Mouse (Mus musculus) v-Abl transformed pro-B cells (cell line): ENCODE measurements around the gene Prkcg.

Source experiments
- in situ Hi-C, 2 experiments: fragments of 400-800 bp; cut with MboI; formaldehyde crosslinking; loops; one replicate each; pipeline ENCODE4 v1.15.1; 2025; ENCODE audit not compliant: unreplicated experiment in 2 of 2

Prkcg gene

DNA sequence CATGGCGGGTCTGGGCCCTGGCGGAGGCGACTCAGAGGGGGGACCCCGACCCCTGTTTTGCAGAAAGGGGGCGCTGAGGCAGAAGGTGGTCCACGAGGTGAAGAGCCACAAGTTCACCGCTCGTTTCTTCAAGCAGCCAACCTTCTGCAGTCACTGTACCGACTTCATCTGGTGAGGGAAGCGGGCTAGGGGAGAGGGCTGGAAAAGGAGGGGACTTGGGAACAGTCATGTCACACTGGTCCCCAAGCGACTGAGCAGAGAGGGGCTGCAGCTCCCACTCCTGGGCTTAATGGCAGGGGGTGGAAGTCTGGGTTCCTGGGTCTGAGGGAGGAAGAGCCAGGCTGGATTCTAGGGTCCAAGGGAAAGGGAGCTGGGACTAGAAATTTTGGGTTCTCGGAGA is 14.8 kb downstream of the Prkcg start:
- in situ Hi-C loops: loop anchor here (5.0 kb wide), 4 partner anchors 36 to 76 kb away; no protein-coding TSS in a partner anchor

DNA sequence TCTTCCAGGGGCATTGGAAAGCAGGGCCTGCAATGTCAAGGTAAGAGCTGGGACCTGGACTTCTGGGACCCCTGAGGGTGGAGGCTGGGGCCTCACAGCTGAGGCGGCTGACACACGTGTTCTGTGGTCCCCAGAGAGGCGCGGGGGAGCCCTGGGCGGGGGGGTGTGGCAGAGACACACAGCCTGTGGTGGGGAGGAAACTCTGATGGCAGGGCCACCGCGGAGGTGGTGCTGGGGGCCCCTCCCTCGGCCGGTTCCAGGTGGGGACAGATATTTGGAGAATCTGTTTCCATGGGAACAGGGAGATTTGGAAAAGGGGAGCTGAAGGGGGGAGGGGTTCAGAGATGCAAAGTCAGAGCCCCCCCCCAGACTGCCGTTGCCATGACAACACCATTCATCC is 15.3 kb downstream of the Prkcg start:
- in situ Hi-C loops: loop anchor here (5.0 kb wide), 4 partner anchors 37 to 77 kb away; no protein-coding TSS in a partner anchor

GRCm38 (mm10) chr7:3306400-3306799 is 17.4 kb downstream of the Prkcg start:
- in situ Hi-C loops: no loop called here

DNA sequence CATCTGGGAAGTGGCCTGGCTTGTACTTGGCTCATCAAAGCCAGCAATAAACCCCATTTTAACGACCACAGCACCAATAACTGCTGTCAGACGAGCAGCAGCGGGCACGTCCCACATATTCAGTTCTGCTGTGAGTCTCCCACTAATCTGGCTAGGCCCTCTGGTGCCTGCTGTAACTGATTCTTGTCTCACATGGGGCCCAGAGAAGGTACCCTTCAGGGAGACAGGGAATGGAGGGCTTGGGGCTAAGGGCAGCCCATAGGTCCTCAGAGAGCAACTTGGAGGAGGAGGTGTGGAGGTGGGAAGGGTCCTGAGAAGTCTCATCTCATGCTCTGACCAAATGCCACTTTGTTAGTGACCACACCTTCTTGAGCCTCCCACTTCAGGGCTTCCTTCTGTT is 19.7 kb downstream of the Prkcg start:
- in situ Hi-C loops: no loop called here

DNA sequence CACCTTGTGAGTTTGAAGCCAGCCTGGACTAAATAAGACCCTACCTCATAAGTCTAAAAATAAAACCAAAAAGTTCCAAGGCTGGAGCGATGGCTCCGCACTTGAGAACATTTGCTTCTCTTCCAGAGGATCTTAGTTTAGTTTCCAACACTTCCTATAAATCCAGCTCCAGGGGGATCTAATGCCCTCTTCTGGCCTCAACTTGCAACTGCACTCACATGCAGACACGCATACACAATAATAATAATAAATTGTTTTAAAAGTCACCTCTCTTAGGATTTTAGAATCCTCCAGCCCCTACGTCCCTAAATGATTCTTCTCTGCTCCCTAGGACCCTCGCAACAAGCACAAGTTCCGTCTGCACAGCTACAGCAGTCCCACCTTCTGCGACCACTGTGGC is 21.3 kb downstream of the Prkcg start:
- in situ Hi-C loops: no loop called here

- in situ Hi-C loops: no loop called here
Observed at GRCm38 (mm10) chr7:3313571-3313970, 24.6 kb downstream of the Prkcg start.

- in situ Hi-C loops: no loop called here
Observed at GRCm38 (mm10) chr7:3314121-3314520, 25.1 kb downstream of the Prkcg start.

DNA sequence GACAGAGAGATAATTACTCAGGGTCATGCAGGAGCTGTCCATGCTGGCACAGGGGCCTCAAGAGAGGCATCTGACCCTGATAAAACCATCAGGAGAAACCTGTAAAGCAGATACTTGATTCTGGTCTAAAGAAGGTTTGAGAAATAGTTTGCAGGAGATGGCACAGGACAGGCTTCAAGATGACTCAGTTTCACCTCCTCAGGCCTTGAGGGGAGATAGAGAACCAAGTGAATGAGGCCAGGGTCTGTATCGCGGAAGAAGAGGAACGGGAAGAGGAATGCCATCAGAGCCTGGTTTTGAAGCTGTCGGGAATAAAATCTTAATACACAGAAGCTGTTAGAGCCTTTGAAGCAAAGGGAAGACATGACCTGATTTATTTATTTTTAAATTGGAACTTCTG is 28.7 kb downstream of the Prkcg start:
- in situ Hi-C loops: no loop called here

GRCm38 (mm10) chr7:3320856-3321255 is 31.9 kb downstream of the Prkcg start:
- in situ Hi-C loops: no loop called here

GRCm38 (mm10) chr7:3323826-3324225 is 34.8 kb downstream of the Prkcg start:
- in situ Hi-C loops: no loop called here

DNA sequence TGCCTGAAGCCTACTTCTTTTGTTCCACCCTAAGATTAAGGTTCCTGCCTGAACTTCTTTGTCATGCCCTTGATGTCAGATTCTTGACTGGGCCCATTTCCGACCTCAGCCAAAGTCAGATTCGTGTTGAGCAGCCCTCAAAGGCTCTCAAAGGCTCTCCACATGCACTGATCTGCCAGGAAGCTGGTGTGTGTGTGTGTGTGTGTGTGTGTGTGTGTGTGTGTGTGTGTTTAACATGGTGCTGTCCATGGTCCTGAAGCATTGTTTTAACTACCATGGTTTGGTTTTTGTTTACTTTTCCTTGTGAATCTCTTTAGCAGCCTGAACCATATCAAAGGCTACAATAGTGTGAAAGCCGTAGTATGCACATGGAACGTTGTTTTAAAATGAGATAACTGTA is 39.0 kb downstream of the Prkcg start:
- in situ Hi-C loops: no loop called here

GRCm38 (mm10) chr7:3329776-3330546 is 41.0 kb downstream of the Prkcg start:
- in situ Hi-C loops: no loop called here

GRCm38 (mm10) chr7:3331171-3331570 is 42.2 kb downstream of the Prkcg start:
- in situ Hi-C loops: no loop called here

GRCm38 (mm10) chr7:3331581-3332223 is 42.7 kb downstream of the Prkcg start:
- in situ Hi-C loops: no loop called here

- in situ Hi-C loops: no loop called here
Observed at GRCm38 (mm10) chr7:3332224-3332615, 43.2 kb downstream of the Prkcg start.

GRCm38 (mm10) chr7:3332619-3333521 is 43.9 kb downstream of the Prkcg start, which contains the start of gene Cacng7:
Gene Cacng7, plus strand, starts transcription at chr7:3332955.
- in situ Hi-C loops: no loop called here

GRCm38 (mm10) chr7:3333542-3333941 is 44.6 kb downstream of the Prkcg start:
- in situ Hi-C loops: no loop called here

DNA sequence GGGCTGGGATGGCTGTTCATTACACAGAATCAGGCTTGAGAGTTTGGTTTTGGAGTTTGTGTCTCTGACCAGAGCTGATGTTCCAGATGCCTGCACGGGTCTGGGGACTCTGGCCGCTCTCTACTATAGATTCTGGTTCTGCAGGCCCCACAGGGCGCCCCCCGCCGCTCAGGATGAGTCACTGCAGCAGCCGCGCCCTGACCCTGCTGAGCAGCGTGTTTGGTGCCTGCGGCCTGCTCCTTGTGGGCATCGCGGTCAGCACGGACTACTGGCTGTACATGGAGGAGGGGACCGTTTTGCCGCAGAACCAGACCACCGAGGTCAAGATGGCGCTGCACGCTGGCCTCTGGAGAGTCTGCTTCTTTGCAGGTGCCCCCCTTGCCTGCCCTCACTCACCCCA is 47.4 kb downstream of the Prkcg start:
- in situ Hi-C loops: no loop called here

GRCm38 (mm10) chr7:3338286-3338935 is 49.4 kb downstream of the Prkcg start:
- in situ Hi-C loops: no loop called here

- in situ Hi-C loops: no loop called here
Observed at GRCm38 (mm10) chr7:3339010-3339409, 50.0 kb downstream of the Prkcg start.

DNA sequence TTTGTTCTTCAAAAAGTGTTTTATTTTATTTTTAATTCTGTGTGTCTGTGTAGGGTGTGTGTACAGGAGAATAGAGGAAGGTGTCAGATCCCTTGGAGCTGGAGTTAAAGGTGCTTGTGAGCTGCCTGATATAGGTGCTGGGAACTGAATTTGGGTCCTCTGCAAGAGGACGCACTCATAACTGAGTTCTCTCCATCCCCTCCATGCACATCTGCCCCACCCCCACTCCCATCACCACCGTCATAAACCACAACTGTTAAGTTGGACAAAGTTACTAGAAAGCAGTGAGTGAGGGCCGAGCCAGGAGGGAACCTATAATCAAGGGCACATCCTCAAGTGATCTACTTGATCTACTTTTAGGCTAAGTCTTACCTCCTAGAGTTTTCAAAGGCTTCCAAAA is 54.9 kb downstream of the Prkcg start:
- in situ Hi-C loops: no loop called here
